Mouse (Mus musculus) E14TG2a.4 (cell line): Measurements from ENCODE around the gene Znrf1.
A peak's percentile ranks its signal among the peaks of the same experiment; 100 is the strongest.
"Not testable (repeated sequence)": the region's sequence is repeated elsewhere in the genome, so short reads cannot be mapped to it uniquely, and the experiment has no call there.

Experiments used
- H3K27me3 ChIP-seq: 2 replicates; pipeline ENCODE4 v1.6.1; 2014; ENCODE audit warnings: low read length, control low read depth; ENCODE audit not compliant: insufficient read depth
- H3K36me3 ChIP-seq: 2 replicates; pipeline ENCODE4 v1.6.1; 2014; ENCODE audit warnings: low read length, control low read depth; ENCODE audit not compliant: insufficient read depth
- H3K4me1 ChIP-seq: replicated peaks from 2 replicates; pipeline ENCODE4 v1.6.1; 2014; ENCODE audit warnings: low read depth, low read length, control low read depth
- H3K4me3 ChIP-seq: replicated peaks from 2 replicates; pipeline ENCODE4 v1.5.1; 2014; ENCODE audit warnings: mild to moderate bottlenecking, low read length
- H3K9me3 ChIP-seq: 2 replicates; pipeline ENCODE4 v1.6.1; 2014; ENCODE audit warnings: low read length, control low read depth
- CTCF ChIP-seq: conservative IDR thresholded peaks from 2 replicates; pipeline ENCODE4 v1.5.1; 2014; ENCODE audit warnings: low read length
- NANOG ChIP-seq: IDR thresholded peaks from 2 replicates; pipeline ENCODE4 v1.6.1; 2014; ENCODE audit warnings: borderline replicate concordance, low read length, mixed read lengths
- POU5F1 ChIP-seq: IDR thresholded peaks from 2 replicates; pipeline ENCODE4 v1.6.1; 2014; ENCODE audit warnings: low read length, borderline replicate concordance

Gene Znrf1

GRCm38 (mm10) chr8:111536031-111536977 is at the start of gene Znrf1:
Znrf1 (plus strand) TSS chr8:111536097.
- Histone ChIP-seq H3K9me3 (no peaks in the 10 kb centered on the region), H3K27me3 (peaks cover 19% of the 10 kb centered on the region), H3K4me1 (peaks cover 59% of the 10 kb centered on the region), H3K36me3 (peaks cover 9% of the 10 kb centered on the region; the same call in 1 of the 2 replicates), H3K4me3 (peak within 1 kb of the TSS; percentile 94)
- no peak for TF ChIP-seq NANOG
- TF ChIP-seq CTCF: 0 out of 2 replicates have a peak, but pooled peaks have one; percentile 8

- no peaks in the 10 kb centered on the region for H3K27me3 ChIP-seq
- H3K9me3 ChIP-seq: no peaks in the 10 kb centered on the region
- no peak overlapping the region for H3K4me3 ChIP-seq
- peaks cover 3% of the 10 kb centered on the region for H3K4me1 ChIP-seq
- peaks cover 62% of the 10 kb centered on the region for H3K36me3 ChIP-seq
- TF ChIP-seq CTCF (no peak), NANOG (no peak), POU5F1 (no peak)
Measured at GRCm38 (mm10) chr8:111490034-111490591, 45.8 kb upstream of the Znrf1 start.

GRCm38 (mm10) chr8:111491191-111491590 is 44.7 kb upstream of the Znrf1 start:
- Histone ChIP-seq H3K36me3 (peaks cover 64% of the 10 kb centered on the region), H3K9me3 (no peaks in the 10 kb centered on the region), H3K27me3 (no peaks in the 10 kb centered on the region), H3K4me1 (peaks cover 12% of the 10 kb centered on the region), H3K4me3 (no peak overlapping the region)
- TF ChIP-seq CTCF (no peak), NANOG (no peak), POU5F1 (no peak)

GRCm38 (mm10) chr8:111492508-111492907 is 43.4 kb upstream of the Znrf1 start:
- Histone ChIP-seq H3K36me3 (peaks cover 63% of the 10 kb centered on the region), H3K4me1 (peaks cover 12% of the 10 kb centered on the region), H3K27me3 (no peaks in the 10 kb centered on the region), H3K4me3 (no peak overlapping the region), H3K9me3 (no peaks in the 10 kb centered on the region)
- TF ChIP-seq CTCF (no peak), POU5F1 (no peak), NANOG (no peak)

GRCm38 (mm10) chr8:111493176-111493575 is 42.7 kb upstream of the Znrf1 start:
- Histone ChIP-seq H3K9me3 (no peaks in the 10 kb centered on the region), H3K4me1 (peaks cover 12% of the 10 kb centered on the region), H3K36me3 (peaks cover 69% of the 10 kb centered on the region), H3K4me3 (no peak overlapping the region), H3K27me3 (no peaks in the 10 kb centered on the region)
- no peak for TF ChIP-seq NANOG
- no peak for TF ChIP-seq CTCF
- no peak for TF ChIP-seq POU5F1

- Histone ChIP-seq H3K9me3 (no peaks in the 10 kb centered on the region), H3K4me1 (peaks cover 12% of the 10 kb centered on the region), H3K36me3 (peaks cover 84% of the 10 kb centered on the region), H3K4me3 (no peak overlapping the region), H3K27me3 (no peaks in the 10 kb centered on the region)
- no peak for TF ChIP-seq POU5F1
- no peak for TF ChIP-seq NANOG
- no peak for TF ChIP-seq CTCF
Measured at GRCm38 (mm10) chr8:111496326-111496725, 39.6 kb upstream of the Znrf1 start.

GRCm38 (mm10) chr8:111498249-111498648 is 37.6 kb upstream of the Znrf1 start:
- not testable (repeated sequence) for H3K27me3 ChIP-seq, H3K9me3 ChIP-seq, H3K4me3 ChIP-seq
- Histone ChIP-seq H3K4me1 (peaks cover 16% of the 10 kb centered on the region), H3K36me3 (peaks cover 86% of the 10 kb centered on the region)

- Histone ChIP-seq H3K9me3 (no peaks in the 10 kb centered on the region), H3K36me3 (peaks cover 75% of the 10 kb centered on the region), H3K4me1 (0 out of 2 replicates have a peak, but pooled peaks cover 3% of the 10 kb centered on the region), H3K4me3 (no peak overlapping the region), H3K27me3 (no peaks in the 10 kb centered on the region)
- TF ChIP-seq POU5F1 (no peak), NANOG (no peak), CTCF (no peak)
Measured at GRCm38 (mm10) chr8:111501724-111502464, 34.0 kb upstream of the Znrf1 start.
